Mouse (Mus musculus) embryo, embryonic 10 days (tissue): ENCODE data around the gene Dda1.

Experiments used
- DNase-seq: peaks from one replicate; pipeline ENCODE4 v3.0.0-alpha.2; 2015; ENCODE audit warnings: low spot score

Gene Dda1

GRCm38 (mm10) chr8:71468001-71468400 lies 998 bp upstream of the Dda1 start:
- no peak for DNase-seq

- peak; percentile 65 for DNase-seq
Measured at GRCm38 (mm10) chr8:71469411-71469810, 412 bp downstream of the Dda1 start.

GRCm38 (mm10) chr8:71470146-71470912 lies 1.3 kb downstream of the Dda1 start:
- no peak for DNase-seq

- no peak for DNase-seq
Measured at GRCm38 (mm10) chr8:71470913-71471255, 1.9 kb downstream of the Dda1 start.

GRCm38 (mm10) chr8:71471861-71472260 lies 2.9 kb downstream of the Dda1 start:
- DNase-seq, result no peak

GRCm38 (mm10) chr8:71472601-71473386 lies 3.8 kb downstream of the Dda1 start:
- no peak for DNase-seq

- no peak for DNase-seq
Measured at GRCm38 (mm10) chr8:71474344-71474743, 5.3 kb downstream of the Dda1 start.

- no peak for DNase-seq
Measured at GRCm38 (mm10) chr8:71474785-71475701, 6.0 kb downstream of the Dda1 start.

- DNase-seq, result no peak
Measured at GRCm38 (mm10) chr8:71475702-71476075, 6.7 kb downstream of the Dda1 start.

GRCm38 (mm10) chr8:71476099-71476940 lies 7.3 kb downstream of the Dda1 start:
- peak; percentile 87 for DNase-seq

- DNase-seq, result peak; percentile 57
Measured at GRCm38 (mm10) chr8:71477196-71477845, 8.3 kb downstream of the Dda1 start.

- DNase-seq, result no peak
Measured at GRCm38 (mm10) chr8:71478943-71479342, 9.9 kb downstream of the Dda1 start.

GRCm38 (mm10) chr8:71483932-71484331 lies 14.9 kb downstream of the Dda1 start:
- peak; percentile 83 for DNase-seq

- DNase-seq, result no peak
Measured at GRCm38 (mm10) chr8:71484736-71485135, 15.7 kb downstream of the Dda1 start.

GRCm38 (mm10) chr8:71485142-71486135 lies 16.4 kb downstream of the Dda1 start, which contains the start of gene Ano8:
Gene Ano8 (minus strand): TSS chr8:71485963.
- peak; percentile 95 for DNase-seq

- DNase-seq, result no peak
Measured at GRCm38 (mm10) chr8:71486136-71486529, 17.1 kb downstream of the Dda1 start.

- peak; percentile 85 for DNase-seq
Measured at GRCm38 (mm10) chr8:71487691-71488445, 18.9 kb downstream of the Dda1 start, which contains the start of gene Gtpbp3. Gene Gtpbp3 (plus strand): TSS chr8:71488103.

- peak; percentile 96 for DNase-seq
Measured at GRCm38 (mm10) chr8:71488454-71488853, 19.5 kb downstream of the Dda1 start.

- peak; percentile 94 for DNase-seq
Measured at GRCm38 (mm10) chr8:71495039-71495438, 26.0 kb downstream of the Dda1 start.
